Mouse (Mus musculus) CD4-positive, CD25-positive, alpha-beta regulatory T cell, adult 4 months (primary cell): ENCODE measurements around the gene Rhno1. TPM values are rescaled to one million over a fixed set of nuclear protein-coding genes. Genes with fewer than 3 reads are reported as not detected.
A peak's percentile ranks its signal among the peaks of the same experiment; 100 is the strongest.

ENCODE experiments used
- ATAC-seq: one replicate; pipeline ENCODE4 v1.8.0; 2017
- polyA plus RNA-seq, 2 experiments: library from polyadenylated mRNA; unstranded; fragments of 100-300 nt; shearing (Covaris generic); gene quantifications; one replicate each; pipeline ENCODE4 v1.2.1; 2017

The Rhno1 gene
- polyA plus RNA-seq, 2 experiments from 2014 or later, result 81.8 to 115 TPM

DNA sequence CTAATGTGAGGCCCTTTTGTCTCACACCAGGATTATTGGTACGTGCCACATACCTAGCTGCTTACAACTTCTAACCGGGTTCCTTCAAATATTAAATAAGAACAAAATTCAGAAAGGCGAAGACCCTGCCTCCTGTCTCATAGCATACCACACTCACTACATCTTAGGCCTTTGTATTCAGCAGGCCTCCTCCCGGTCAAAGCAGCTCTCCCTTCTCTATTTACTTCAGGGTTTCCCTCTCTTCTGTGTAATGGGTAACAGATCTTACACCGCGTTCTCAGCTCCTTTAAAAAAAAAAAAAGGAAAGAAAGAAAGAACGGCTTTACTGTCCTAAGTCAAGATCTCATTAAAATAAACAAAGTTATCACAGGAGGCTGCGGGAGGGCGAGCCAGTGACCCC lies 810 bp downstream of the Rhno1 start:
- ATAC-seq, result peak; percentile 5

DNA sequence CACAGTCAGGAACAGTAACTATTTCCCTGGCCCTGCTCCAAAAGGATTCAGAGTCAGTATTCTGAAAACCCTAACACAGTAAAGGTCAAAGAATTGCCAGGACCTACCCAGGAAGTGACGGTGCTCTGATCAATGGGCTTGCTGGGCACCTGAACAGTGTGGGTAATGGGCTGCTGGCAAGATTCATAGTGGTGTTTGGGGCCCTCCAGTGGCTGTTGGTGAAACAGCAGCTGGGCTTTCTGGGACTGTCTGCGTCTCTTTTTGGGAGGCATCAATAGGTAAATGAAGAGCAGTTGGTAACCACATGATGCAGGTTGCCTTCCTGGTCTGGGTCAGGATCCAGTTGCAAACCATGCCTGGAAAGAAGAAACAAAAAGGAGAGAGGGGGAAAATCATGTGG lies 3.7 kb downstream of the Rhno1 start:
- ATAC-seq, result peak; percentile 32

DNA sequence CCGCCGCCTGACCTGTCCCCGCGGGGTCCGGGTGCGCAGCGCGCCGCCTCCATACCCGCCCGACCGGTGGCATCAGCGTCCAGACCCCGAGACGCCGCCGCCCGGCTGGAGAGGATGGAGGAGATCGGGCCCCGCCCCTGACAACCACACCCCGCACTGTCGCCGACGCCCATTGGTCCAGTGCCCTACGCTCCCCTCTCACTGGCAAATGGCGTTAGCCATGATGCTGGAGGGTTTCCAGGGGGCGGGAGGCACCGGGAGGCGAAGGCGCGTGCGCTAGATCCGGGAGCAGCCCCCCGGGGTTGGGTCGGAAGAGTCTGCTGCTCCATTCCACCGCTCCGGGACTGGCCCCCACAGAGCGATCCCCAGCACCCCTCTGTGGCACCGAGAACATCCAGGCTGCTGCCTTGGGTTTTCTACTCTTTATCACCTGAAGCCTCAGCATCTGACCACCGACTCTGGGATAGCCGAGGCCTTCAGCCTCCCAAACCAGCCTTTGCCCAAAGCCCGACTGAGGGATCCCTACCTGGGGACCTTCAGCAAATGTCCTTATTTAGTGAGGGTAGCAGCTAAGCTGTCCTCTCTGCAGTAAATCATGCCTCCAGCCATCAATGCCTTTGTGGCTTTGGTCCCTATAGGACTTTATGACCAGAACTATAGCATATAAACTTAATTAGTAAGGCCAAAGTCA lies 6.8 kb downstream of the Rhno1 start, which contains the start of gene Tulp3:
Gene Tulp3 (minus strand): TSS at position 126 of the 691 bp plus-strand sequence.
- ATAC-seq, result peak; percentile 97

DNA sequence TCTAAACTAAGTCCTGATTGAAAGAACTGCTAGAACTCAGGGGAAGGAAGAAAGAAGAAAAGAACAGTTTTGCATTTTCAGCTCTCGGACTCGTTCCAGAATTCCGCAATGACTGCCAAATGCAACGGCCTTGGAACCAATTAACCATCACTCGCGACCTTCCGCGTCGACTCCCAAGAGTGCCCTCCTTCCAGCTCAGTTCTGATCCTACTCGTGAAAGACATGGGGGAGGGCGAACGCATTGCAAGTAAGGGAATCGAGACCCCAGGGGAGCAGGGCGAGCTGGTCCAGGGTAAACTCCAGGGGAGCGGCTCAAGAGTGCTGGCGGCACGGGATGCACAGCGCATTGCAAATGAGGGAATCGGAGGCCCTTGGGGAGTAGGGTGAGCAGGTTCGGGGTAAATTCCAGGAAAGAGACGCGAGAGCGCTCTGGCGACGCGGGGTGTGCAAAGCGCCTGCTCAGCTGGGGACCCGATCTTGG lies 7.5 kb downstream of the Rhno1 start:
- ATAC-seq, result peak; percentile 15

DNA sequence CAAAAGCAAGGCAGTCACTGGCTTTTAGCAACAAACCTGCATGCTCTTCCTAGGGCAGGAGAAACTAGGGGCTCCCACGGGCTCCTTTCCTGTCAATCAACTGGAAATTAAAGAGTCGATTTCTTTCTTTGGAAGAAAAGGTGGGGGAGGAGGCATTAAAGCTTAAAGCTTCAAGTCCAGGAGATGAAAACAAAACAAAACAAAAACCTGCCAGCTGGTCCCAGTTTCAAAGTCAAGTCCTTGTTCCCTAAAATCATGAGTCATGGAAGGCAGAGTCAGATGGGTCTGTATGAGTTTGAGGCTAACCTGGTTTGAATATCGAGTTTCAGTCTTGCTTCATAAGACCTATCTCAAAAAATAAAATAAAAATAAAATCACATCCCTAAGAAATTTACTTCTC lies 8.6 kb downstream of the Rhno1 start:
- no peak for ATAC-seq

DNA sequence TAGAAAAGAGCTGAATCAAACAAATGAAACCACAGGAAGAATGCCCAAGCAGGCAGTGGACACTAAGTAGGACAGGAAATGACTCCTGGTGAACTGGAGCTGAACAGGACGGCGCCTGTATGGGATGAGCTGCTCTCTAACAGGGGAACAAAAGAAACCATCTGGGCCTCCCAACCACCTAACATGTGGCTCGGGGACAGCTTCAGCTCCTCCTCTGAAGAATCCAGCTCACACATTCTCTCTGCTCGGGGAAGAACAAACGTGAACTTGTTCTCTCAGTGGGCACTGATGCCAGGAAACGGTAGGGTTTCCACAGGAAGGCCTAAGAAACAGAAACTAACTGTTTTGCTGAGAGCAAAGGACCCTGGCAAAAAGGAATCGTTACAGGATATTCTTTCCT lies 13.0 kb downstream of the Rhno1 start:
- ATAC-seq, result no peak

DNA sequence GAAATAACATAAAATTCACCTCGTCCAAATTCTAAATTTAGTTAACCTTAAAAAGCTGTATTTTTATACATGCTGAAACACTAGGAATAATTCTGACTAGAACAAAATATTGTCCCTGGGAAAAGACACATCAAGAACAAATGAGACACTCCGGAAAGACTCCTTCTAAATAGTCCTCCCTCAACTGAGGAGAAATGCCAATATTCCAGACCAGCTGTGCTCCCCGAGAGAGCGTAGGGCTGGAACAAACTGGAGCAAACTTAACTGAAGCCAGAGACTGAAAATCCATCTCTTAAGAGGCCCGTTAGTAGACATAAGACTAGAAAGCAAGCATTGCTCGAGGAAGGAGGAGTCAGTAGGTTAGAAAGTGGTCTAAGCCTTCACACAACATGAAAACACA lies 15.9 kb downstream of the Rhno1 start:
- ATAC-seq, result no peak

DNA sequence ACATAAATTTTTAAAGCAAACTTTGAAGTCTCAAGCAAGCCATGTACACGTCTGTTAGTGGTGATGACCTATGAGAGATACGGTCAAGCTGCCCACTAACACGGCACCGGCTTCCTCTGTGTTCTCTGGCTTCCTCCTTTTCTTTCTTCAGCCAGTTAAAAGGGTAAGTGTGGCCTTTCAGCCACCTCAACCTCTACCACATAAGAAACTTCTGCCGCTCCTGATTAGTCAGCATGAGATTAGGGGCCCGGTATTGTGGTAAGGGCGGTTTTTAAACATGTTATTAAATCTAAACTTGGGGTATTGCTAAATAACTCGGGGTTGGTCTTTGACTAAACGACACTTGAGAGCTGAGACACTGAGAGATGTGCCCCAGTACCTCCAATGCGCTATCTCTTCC lies 17.1 kb downstream of the Rhno1 start:
- no peak for ATAC-seq

DNA sequence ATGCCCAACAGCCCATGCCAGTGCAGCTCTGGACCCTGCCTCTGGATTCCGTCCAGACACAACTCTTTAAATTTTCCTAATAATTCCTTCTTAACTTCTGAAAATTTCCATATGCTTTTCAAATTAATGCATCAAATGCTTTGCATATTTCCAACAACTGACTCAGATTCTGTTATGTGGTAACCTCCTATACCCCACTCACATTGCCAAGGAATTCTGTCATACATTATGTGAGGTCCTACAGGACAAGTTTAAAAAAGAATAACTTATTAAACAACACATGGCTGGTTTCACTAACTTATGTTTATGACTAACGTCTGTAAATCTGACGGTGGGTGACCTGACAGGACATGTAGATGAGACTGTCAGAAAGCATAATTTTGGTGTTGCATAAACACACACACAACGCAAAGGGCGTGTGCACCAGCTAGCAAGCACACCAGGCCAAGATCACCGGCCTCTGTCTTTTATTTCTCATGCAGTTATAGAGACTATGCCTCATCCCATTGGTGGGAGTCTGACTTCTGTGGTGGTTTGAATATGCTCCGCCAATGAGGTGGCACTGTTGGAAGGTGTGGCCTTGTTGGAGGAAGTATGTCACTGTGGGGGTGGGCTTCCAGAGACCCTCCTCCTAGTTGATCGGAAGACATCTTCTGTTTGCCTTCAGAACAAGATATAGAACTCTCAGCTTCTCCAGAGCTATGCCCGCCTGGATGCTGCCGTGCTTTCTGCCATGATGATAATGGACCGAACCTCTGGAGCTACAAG lies 20.6 kb downstream of the Rhno1 start:
- no peak for ATAC-seq

DNA sequence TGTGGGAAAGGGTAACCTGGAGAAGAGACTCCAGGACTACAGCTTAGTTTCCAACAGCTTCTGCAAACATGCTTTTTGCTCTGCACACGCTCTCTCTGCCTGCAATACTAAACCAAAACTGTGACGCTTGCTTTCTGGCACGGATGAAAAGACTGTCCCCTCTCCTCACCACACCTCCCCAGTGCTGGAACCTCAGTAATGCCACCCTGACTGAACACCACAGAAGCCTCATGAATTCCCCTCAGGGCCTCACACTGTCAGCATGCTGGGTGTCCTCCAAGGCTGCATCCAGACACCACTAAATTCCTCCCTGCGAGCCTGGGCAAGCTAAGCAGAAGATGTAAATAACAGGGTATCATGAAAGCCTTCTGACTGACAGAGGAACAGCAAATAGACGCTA lies 23.8 kb downstream of the Rhno1 start:
- no peak for ATAC-seq

DNA sequence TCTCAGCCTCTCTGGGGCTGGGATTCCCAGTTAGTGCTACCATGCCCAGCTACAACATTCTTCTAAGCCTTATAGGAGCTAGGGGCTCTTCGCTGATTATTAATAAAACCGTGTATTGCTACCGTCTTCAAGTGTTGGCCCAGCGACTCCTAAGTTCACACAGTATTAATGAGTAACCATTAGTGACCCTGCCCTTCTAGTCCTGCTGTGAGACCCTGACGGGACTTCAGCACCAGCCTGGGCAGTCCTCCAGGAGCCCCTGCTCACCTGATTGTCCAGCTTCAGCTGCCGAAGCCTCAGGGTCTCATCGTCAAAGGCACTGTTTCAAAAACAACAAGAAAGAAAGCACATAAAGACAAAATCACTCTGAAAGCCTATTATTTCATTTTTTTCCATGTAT lies 25.2 kb downstream of the Rhno1 start:
- no peak for ATAC-seq

DNA sequence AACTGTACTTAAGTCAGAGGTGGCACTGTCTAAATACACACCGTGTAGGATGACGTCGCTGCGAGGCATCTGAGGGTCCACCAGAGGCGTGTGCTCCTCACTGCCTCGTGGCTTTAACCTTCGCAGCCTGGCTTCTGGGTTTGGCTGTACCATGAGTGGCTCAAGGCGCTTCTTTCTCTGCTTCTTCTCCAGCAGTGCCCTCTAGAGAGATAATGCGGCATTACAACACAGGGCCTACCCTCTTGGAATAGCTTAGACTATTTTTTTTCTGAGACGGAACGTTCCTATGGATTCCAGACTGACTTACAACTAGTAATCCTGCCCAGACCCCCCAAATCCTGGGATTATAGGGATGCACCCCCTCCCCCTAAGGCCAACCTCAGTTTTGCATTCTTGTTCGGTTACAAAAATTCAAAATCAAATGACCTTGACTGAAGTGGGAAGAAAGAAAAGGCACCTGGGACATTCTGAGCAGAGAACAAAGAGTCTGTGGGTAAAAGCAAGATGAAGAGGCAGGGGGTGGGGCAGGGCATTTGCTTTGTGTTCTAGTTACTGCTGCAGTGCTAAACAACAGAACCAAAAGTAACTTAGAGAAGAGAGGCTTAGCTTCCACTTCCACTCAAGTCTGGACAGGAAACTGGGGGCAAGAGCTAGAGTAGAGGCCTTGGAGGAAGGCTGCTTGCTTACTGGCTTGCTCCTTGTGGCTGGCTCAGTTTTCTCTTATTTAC lies 28.1 kb downstream of the Rhno1 start:
- peak; percentile 82 for ATAC-seq

DNA sequence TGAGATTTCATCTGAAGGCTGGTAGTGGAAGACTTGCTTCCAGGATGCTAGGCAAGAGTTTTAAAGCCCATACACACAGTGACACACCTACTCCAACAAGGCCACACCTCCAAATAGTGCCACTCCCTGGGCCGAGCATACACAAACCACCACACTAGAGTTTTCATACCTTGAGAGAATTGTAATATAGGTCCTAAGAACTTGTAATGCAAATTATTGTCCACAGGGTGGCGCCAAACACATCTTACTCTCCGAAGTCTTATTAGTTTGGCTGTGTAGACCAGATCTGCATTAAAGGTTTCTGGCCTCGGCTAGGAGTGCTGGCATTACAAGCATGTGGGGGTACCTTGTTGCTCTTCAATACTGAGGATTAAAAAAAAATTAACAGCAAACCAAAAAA lies 44.4 kb downstream of the Rhno1 start:
- peak; percentile 74 for ATAC-seq

DNA sequence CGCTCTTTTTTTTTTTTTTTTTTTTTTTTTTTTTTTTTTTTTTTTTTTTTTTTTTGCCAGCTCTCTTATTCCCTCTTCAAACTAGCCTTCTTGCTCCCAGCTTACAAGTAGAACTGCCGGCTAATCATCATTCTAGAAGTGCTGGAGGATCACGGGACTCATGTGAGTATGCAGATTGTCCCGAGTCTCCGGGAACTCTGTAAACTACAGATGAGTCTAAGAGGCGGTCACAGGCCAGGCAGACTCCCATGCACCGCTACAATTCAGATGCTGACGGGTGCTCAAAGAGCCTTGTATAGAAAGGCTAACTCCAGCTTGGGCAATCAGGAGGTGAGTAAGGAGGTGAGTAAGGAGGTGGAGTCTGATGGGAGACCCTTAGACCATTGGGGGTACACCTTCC lies 47.1 kb downstream of the Rhno1 start:
- no peak for ATAC-seq

DNA sequence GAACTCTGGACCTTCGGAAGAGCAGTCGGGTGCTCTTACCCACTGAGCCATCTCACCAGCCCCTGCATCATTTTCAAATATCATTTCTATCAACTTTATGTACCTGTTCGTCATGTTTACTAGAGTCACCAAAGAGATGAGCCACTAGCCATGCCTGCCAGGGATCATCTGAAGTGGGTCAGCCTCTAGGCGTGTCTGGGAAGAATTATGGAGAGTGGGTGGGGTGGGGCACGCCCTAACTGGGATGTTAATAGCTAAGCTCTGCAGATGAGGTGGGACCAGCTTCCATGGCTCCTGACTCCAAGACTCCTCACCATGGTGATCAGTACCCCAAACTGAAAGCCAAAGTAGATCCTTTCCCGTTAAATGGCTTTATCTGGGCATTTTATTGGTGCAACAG lies 47.9 kb downstream of the Rhno1 start:
- ATAC-seq, result no peak

DNA sequence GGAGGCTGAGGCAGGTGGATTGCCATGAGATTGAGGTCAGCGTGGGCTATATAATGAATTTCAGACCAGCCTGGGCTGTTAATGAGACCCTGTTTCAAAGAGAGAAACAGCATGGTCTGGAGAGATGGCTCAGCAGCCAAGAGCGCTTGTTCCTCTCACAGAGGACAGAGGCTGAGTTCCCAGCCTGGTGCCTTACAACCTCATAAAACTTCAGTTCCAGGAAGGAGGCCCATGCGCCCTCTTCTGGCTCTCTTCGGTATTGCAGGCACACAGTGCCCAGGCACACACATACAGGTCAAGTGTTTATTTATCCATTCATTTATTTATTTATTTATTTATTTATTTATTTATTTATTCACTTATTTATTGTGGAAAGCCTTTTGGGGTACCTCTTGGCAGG lies 54.4 kb downstream of the Rhno1 start:
- no peak for ATAC-seq

Other genes starting within 250 kb of the Rhno1 start
- gene Tspan9, start 219.3 kb downstream of the Rhno1 start, polyA plus RNA-seq, result under 1 TPM; 0.41 to 0.44 TPM
- gene Tead4, start 62.1 kb downstream of the Rhno1 start, polyA plus RNA-seq, result not detected
- gene Tulp3, start 7.1 kb downstream of the Rhno1 start, polyA plus RNA-seq, result 1 to 10 TPM; 2.0 to 2.4 TPM
- gene Foxm1, start 56 bp upstream of the Rhno1 start, polyA plus RNA-seq, result 1 to 10 TPM; 1.5 to 1.9 TPM
- gene Tex52, start 12.5 kb upstream of the Rhno1 start, polyA plus RNA-seq, result not detected
- not detected for gene Gm44596, start 12.6 kb upstream of the Rhno1 start, polyA plus RNA-seq
- gene Nrip2, start 36.4 kb upstream of the Rhno1 start, polyA plus RNA-seq, result 1 to 10 TPM; 1.5 to 2.2 TPM
- 10 to 100 TPM; 24.5 to 37.1 TPM for gene Itfg2, start 62.0 kb upstream of the Rhno1 start, polyA plus RNA-seq
- gene Fkbp4, start 75.8 kb upstream of the Rhno1 start, polyA plus RNA-seq, result 10 to 100 TPM; 70.3 to 74.6 TPM
- gene Pzp, start 163.8 kb upstream of the Rhno1 start, polyA plus RNA-seq, result under 1 TPM in 1 of 2 experiments, not detected in 1; 0.27 TPM
- gene A2ml1, start 218.7 kb upstream of the Rhno1 start, polyA plus RNA-seq, result not detected